Mouse (Mus musculus) ES-Bruce4 (cell line): Measurements from ENCODE around the gene Myo15b.

Experiments
- EP300 ChIP-seq: IDR thresholded peaks from 2 replicates; pipeline ENCODE4 v1.6.1; 2011; ENCODE audit warnings: low read depth, low read length; ENCODE audit not compliant: insufficient read depth
- POLR2A ChIP-seq: IDR thresholded peaks from one replicate; pipeline ENCODE4 v1.8.1; 2011; ENCODE audit warnings: low read length; ENCODE audit not compliant: insufficient read depth

DNA sequence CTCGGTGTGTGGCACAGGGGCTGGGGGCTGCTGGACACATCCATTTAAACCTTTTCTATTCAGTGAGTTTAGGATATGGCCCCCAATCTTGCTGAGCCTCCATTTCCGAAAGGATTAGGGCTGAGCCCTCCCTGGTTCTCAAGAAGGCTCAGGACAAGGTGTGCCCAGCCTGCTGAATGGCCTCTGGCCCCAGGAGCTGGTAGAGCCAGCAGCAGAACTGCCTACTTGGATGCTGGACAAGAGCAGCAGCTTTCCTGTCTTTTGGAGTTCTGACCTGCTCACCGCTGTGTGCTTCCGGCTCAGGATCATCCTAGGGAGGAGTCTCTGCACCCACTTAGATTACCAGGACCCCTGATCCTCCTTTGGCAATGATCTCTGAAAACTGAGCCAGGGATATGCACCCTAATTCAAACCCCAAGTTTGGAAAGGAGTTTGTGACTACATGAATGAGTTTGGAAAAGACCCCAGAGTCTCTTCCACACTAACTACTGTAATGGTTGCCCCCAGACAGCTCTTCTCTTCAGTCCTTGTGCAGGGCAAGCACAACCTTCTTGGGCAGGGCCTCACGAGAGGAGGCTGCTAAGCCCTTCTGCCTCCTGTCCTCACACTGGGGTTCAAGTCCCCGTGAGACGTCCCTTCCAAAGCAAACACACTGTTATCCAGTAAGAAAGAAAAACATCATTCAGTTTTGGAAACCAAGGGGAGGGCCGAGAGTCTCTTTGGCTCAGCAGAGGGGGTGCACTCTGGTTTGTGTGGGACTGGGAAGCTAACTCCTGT, 42.5 kb downstream of the Myo15b start:
- TF ChIP-seq EP300 (no peak), POLR2A (no peak)
